In genomic region chr11:45027076-45027475, GRCm38 (mm10) we compare ENCODE assay signal across 10 mouse cellular contexts.
A peak's percentile ranks its signal among the peaks of the same experiment; 100 is the strongest.
DNase-seq lines count a peak whose midpoint lies in the region; ATAC-seq lines count a peak whose summit lies in the region.
"Had no signal": no experiment of that assay in that cellular context is flagged by ENCODE, and none has a peak within 500 bp of the region (broad histone marks: within the 10 kb centered on the region; RNA-seq: fewer than 3 reads in every experiment).

No protein-coding gene starts in this region.

- peaks cover 3% of the 10 kb centered on the region; the same call in 1 of the 2 replicates for H3K27me3 ChIP-seq in heart, embryonic 10.5 days (ENCODE audit: insufficient read depth, poor library complexity, severe bottlenecking)
- no peaks in the 10 kb centered on the region for H3K27me3 ChIP-seq in neural tube, embryonic 11.5 days (ENCODE audit: control insufficient read depth, insufficient read depth, low read length)
- no peaks in the 10 kb centered on the region for H3K27me3 ChIP-seq in liver, embryonic 15.5 days
- H3K27me3 ChIP-seq in stomach, embryonic 16.5 days (ENCODE audit: control insufficient read depth, insufficient read depth, low read length), result no peaks in the 10 kb centered on the region

- WGBS in heart, embryonic 10.5 days, result 55% methylated on average over 7 of the region's 7 CpGs
- 60% methylated on average over 7 of the region's 7 CpGs for WGBS in neural tube, embryonic 11.5 days
- 35% methylated on average over 7 of the region's 7 CpGs for WGBS in liver, embryonic 15.5 days (ENCODE audit: insufficient replicate concordance)
- WGBS in stomach, embryonic 16.5 days, result 53% methylated on average over 7 of the region's 7 CpGs

- no peak for ATAC-seq in neural tube, embryonic 11.5 days (ENCODE audit: insufficient read depth, low FRiP score, low TSS enrichment)
- ATAC-seq in liver, embryonic 15.5 days (ENCODE audit: insufficient read depth), result no peak
- no peak for ATAC-seq in stomach, embryonic 16.5 days (ENCODE audit: insufficient read depth, low FRiP score)
- ATAC-seq in inflammation-experienced regulatory T-cells, adult 6 months, result no peak
- no peak for ATAC-seq in monocyte, adult 5-6 weeks (replicated peaks; ENCODE audit: insufficient number of reproducible peaks, low FRiP score, low TSS enrichment, poor library complexity, severe bottlenecking)

- no peak overlapping the region for H3K4me2 ChIP-seq in neural tube, embryonic 11.5 days (ENCODE audit: low read depth)
- H3K4me2 ChIP-seq in liver, embryonic 15.5 days, result peak overlapping the region; percentile 27; the same call in 1 of the 2 replicates
- H3K4me2 ChIP-seq in stomach, embryonic 16.5 days (ENCODE audit: low read depth, low read length), result peak overlapping the region; percentile 26; the same call in 1 of the 2 replicates

- H3K27ac ChIP-seq in heart, embryonic 10.5 days, result peak overlapping the region; percentile 69; the same call in 1 of the 2 replicates
- H3K27ac ChIP-seq in neural tube, embryonic 11.5 days (ENCODE audit: low read depth, low read length), result no peak overlapping the region
- H3K27ac ChIP-seq in liver, embryonic 15.5 days (replicated peaks), result no peak overlapping the region
- H3K27ac ChIP-seq in stomach, embryonic 16.5 days (ENCODE audit: low read length), result no peak overlapping the region

- H3K4me1 ChIP-seq in heart, embryonic 10.5 days, result peaks cover 8% of the 10 kb centered on the region; the same call in 1 of the 2 replicates
- no peaks in the 10 kb centered on the region for H3K4me1 ChIP-seq in neural tube, embryonic 11.5 days (ENCODE audit: control insufficient read depth, insufficient read depth, low read length)
- H3K4me1 ChIP-seq in liver, embryonic 15.5 days (replicated peaks), result no peaks in the 10 kb centered on the region
- H3K4me1 ChIP-seq in stomach, embryonic 16.5 days (ENCODE audit: control insufficient read depth, insufficient read depth, low read length), result no peaks in the 10 kb centered on the region; the same call in 1 of the 2 replicates

- no peaks in the 10 kb centered on the region for H3K9me3 ChIP-seq in heart, embryonic 10.5 days
- H3K9me3 ChIP-seq in neural tube, embryonic 11.5 days (ENCODE audit: control insufficient read depth, low read length), result no peaks in the 10 kb centered on the region
- H3K9me3 ChIP-seq in liver, embryonic 15.5 days (replicated peaks), result no peaks in the 10 kb centered on the region
- no peaks in the 10 kb centered on the region for H3K9me3 ChIP-seq in stomach, embryonic 16.5 days (replicated peaks; ENCODE audit: control insufficient read depth, low read length)

- H3K9ac ChIP-seq in neural tube, embryonic 11.5 days (ENCODE audit: low read length), result peak overlapping the region; percentile 20; the same call in 1 of the 2 replicates
- no peak overlapping the region for H3K9ac ChIP-seq in liver, embryonic 15.5 days
- H3K9ac ChIP-seq in stomach, embryonic 16.5 days (ENCODE audit: low read length), result peak overlapping the region; percentile 36

- H3K36me3 ChIP-seq in heart, embryonic 10.5 days, result no peaks in the 10 kb centered on the region
- no peaks in the 10 kb centered on the region for H3K36me3 ChIP-seq in neural tube, embryonic 11.5 days (ENCODE audit: control insufficient read depth, insufficient read depth, low read length)
- H3K36me3 ChIP-seq in liver, embryonic 15.5 days (replicated peaks), result no peaks in the 10 kb centered on the region
- H3K36me3 ChIP-seq in stomach, embryonic 16.5 days (ENCODE audit: control insufficient read depth, insufficient read depth, low read length), result no peaks in the 10 kb centered on the region

- no peak for DNase-seq in heart, embryonic 10.5 days (ENCODE audit: low spot score)
- DNase-seq in heart, adult 9 months (ENCODE audit: low spot score in 2 of 2), result no peak
- no peak for DNase-seq in neural tube, embryonic 11.5 days (ENCODE audit: low spot score)
- no peak for DNase-seq in neural tube, embryonic 10.5 days (ENCODE audit: extremely low spot score, low spot score)
- DNase-seq: adrenal gland, adult 8-10 months; kidney, postnatal 14 days had no signal

- H3K4me3 ChIP-seq in heart, embryonic 10.5 days, result peak overlapping the region; percentile 18; the same call in 1 of the 2 replicates
- no peak overlapping the region for H3K4me3 ChIP-seq in neural tube, embryonic 11.5 days (ENCODE audit: low read depth, low read length)
- H3K4me3 ChIP-seq in liver, embryonic 15.5 days (replicated peaks), result no peak overlapping the region
- no peak overlapping the region for H3K4me3 ChIP-seq in stomach, embryonic 16.5 days (replicated peaks; ENCODE audit: low read length)
